In the genomic region with DNA sequence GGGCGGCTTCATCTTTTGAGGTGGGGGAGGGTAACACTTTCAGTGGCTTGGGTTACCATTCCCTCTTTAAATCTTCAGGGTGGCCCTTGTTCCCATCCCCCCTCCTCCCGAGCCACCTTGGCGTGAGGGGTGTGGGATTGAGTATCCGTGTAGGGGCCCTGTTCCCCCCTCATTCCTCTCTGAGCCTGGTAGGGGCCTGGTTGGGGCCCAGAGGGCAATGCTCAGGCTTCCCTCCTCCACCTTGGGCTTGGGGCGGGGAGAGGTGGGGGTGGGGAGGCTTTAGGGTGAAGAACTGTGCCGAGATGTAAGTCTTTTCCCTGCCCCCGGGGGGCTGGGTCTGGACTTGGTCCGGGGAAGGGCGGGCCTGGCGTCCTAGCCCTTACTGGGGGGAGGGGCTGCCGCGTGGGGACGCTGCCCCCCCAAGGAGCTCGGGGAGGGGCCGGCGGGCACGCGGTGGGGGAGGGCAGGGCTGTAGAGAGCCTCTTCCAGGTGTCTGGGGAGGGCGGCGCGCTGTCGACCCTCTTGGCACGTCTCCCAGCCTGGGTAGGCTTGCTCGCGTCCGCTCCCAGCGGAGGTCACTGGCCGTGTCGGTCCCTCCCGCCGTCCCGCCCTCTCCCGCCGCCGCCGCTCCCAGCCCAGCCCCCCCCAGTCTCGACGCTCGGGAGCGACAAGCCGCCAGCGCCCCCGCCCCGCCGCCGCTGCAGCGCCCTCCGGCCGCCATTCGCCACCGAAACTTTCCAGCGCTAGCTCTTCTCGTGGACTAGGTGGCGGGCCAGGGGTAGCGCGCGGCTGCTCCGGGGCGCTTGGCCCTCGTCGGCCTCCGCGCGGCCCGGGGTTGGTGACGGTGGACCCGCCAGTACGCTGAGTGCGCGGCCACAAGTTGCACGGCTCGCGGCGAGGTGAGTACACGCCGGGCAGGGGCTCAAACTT, we compare ENCODE assay signal across 8 mouse cellular contexts. TPM values are rescaled to one million over a fixed set of nuclear protein-coding genes. Genes with fewer than 3 reads are reported as not detected.
DNase-seq lines count a peak whose midpoint lies in the region; ATAC-seq lines count a peak whose summit lies in the region.

A gene (plus strand): TSS at position 643 of the 930 bp plus-strand sequence.

- peak within 1 kb of the TSS; percentile 60 for H3K4me3 ChIP-seq in hindbrain, embryonic 12.5 days

- H3K9me3 ChIP-seq in hindbrain, embryonic 12.5 days (replicated peaks), result no peaks in the 10 kb centered on the region

- H3K27ac ChIP-seq in hindbrain, embryonic 12.5 days, result peak within 1 kb of the TSS; percentile 94

- WGBS in hindbrain, embryonic 12.5 days, result 11% methylated on average over 42 of the region's 76 CpGs

- H3K4me1 ChIP-seq in hindbrain, embryonic 12.5 days, result peaks cover 12% of the 10 kb centered on the region; the same call in 1 of the 2 replicates

- peak within 1 kb of the TSS; percentile 80 for H3K9ac ChIP-seq in hindbrain, embryonic 12.5 days

- DNase-seq in Muller cell, postnatal 12 days (ENCODE audit: inconsistent ontology term), result peak; percentile 86
- peak; percentile 72 for DNase-seq in cerebellum, adult 9-10 months
- DNase-seq in frontal cortex, postnatal 14 days (ENCODE audit: low spot score in 2 of 2), result peak; percentile 41 to 45
- peak; percentile 23 for DNase-seq in left cerebral cortex, adult 11 months (ENCODE audit: low spot score)
- DNase-seq in lung, postnatal 4 days, result peak; percentile 82 to 89
- DNase-seq in retina, postnatal 7 days (ENCODE audit: low read depth, low spot score), result peak; percentile 71
- DNase-seq in urinary bladder, adult 2 months (ENCODE audit: low spot score), result peak; percentile 58

- peak within 1 kb of the TSS; percentile 62 for H3K4me2 ChIP-seq in hindbrain, embryonic 12.5 days (replicated peaks)

- no peaks in the 10 kb centered on the region for H3K27me3 ChIP-seq in hindbrain, embryonic 12.5 days

- ATAC-seq in hindbrain, embryonic 12.5 days (ENCODE audit: low FRiP score), result peak; percentile 80

- H3K36me3 ChIP-seq in hindbrain, embryonic 12.5 days, result no peaks in the 10 kb centered on the region

RNA-seq across cellular contexts. Expression of the gene that starts here (rescaled TPM):
- polyA plus RNA-seq in hindbrain, embryonic 12.5 days (2016; fragmentation: Nextera tagmentation; extraction: Ambion mirVana), result 59.8 and 62.5 TPM in 2 replicates
- 37.2 and 44.1 TPM in 2 replicates for polyA plus RNA-seq in urinary bladder, adult 2 months (2012; rRNA removed)

Comparison
In these comparisons a context has a peak if more than half of its experiments do, and no peak if none do; other contexts are left out.
1. Peak in every context shown above with its lines: DNase-seq, ATAC-seq, H3K4me3 ChIP-seq and H3K27ac ChIP-seq.
2. DNase-seq: peak in every context shown above with its lines; median percentile 86 in Muller cell, postnatal 12 days; 86 in lung, postnatal 4 days; 72 in cerebellum, adult 9-10 months; 71 in retina, postnatal 7 days; 58 in urinary bladder, adult 2 months; 43 in frontal cortex, postnatal 14 days; 23 in left cerebral cortex, adult 11 months.